Mouse (Mus musculus) effector memory CD4-positive, alpha-beta T cell, adult 5 months (primary cell): ENCODE results near the gene Carnmt1. TPM values are rescaled to one million over a fixed set of nuclear protein-coding genes. Genes with fewer than 3 reads are reported as not detected.

Experiments
- polyA plus RNA-seq: library from polyadenylated mRNA; unstranded; fragments of 100-300 nt; shearing (Covaris generic); gene quantifications from one replicate; pipeline ENCODE4 v1.2.1, GENCODE M21; 2017

Carnmt1 gene
- 37.2 TPM for polyA plus RNA-seq

GRCm38 (mm10) chr19:18670608-18671007 is at the start of gene Carnmt1:
TSS of gene Carnmt1 (plus strand) at chr19:18670764.

GRCm38 (mm10) chr19:18631644-18632219 is 38.8 kb upstream of the Carnmt1 start, which contains the start of the genes Ostf1 and Nmrk1:
TSS of gene Ostf1 (minus strand) at chr19:18631823.
TSS of gene Nmrk1 (plus strand) at chr19:18631950.

GRCm38 (mm10) chr19:18712866-18713300 is 42.3 kb downstream of the Carnmt1 start, which contains the start of gene D030056L22Rik:
TSS of gene D030056L22Rik (plus strand) at chr19:18713193.

GRCm38 (mm10) chr19:18749598-18750339 is 79.2 kb downstream of the Carnmt1 start, which contains the start of gene Trpm6:
TSS of gene Trpm6 (plus strand) at chr19:18749983.

Other genes with a start within 250 kb of the Carnmt1 start
- 436 TPM for gene Ostf1, start 38.9 kb upstream of the Carnmt1 start, polyA plus RNA-seq
- gene Nmrk1, start 38.8 kb upstream of the Carnmt1 start, polyA plus RNA-seq, result 159 TPM
- gene D030056L22Rik, start 42.4 kb downstream of the Carnmt1 start, polyA plus RNA-seq, result 44.3 TPM
- gene Trpm6, start 79.2 kb downstream of the Carnmt1 start, polyA plus RNA-seq, result 1.5 TPM